Mouse (Mus musculus): Measurements from ENCODE around the gene Tsc22d1. TPM values are rescaled to one million over a fixed set of nuclear protein-coding genes. Genes with fewer than 3 reads are reported as not detected.
A peak's percentile ranks its signal among the peaks of the same experiment; 100 is the strongest.

Tsc22d1 gene
- total and polyA plus RNA-seq, 2 experiments from 2014 or later: 574 to 603 TPM

GRCm38 (mm10) chr14:76461182-76461775, 46.5 kb downstream of the Tsc22d1 start:
- Histone ChIP-seq H3K9me3 (ENCODE audit: low read length) (no peaks in the 10 kb centered on the region), H3K4me1 (ENCODE audit: insufficient read depth, low read length) (peaks cover 7% of the 10 kb centered on the region; the same call in 1 of the 2 replicates), H3K36me3 (ENCODE audit: insufficient read depth, low read length) (no peaks in the 10 kb centered on the region), H3K4me2 (ENCODE audit: low read depth, low read length, poor library complexity, severe bottlenecking) (no peak overlapping the region), H3K27me3 (ENCODE audit: insufficient read depth, low read length) (no peaks in the 10 kb centered on the region), H3K9ac (replicated peaks; ENCODE audit: low read length, poor library complexity, severe bottlenecking) (no peak overlapping the region), H3K4me3 (ENCODE audit: low read depth, low read length) (no peak overlapping the region), H3K27ac (ENCODE audit: low read depth, low read length) (no peak overlapping the region)
- WGBS: 63% methylated on average over 10 of the region's 10 CpGs
- no peak for DNase-seq (ENCODE audit: low spot score)
- no peak for ATAC-seq (ENCODE audit: low FRiP score)
- TF ChIP-seq CTCF (IDR thresholded peaks at IDR 0.05): no peak

- Histone ChIP-seq H3K27me3 (ENCODE audit: insufficient read depth, low read length) (no peaks in the 10 kb centered on the region), H3K9ac (replicated peaks; ENCODE audit: low read length, poor library complexity, severe bottlenecking) (no peak overlapping the region), H3K9me3 (ENCODE audit: low read length) (no peaks in the 10 kb centered on the region), H3K4me2 (ENCODE audit: low read depth, low read length, poor library complexity, severe bottlenecking) (no peak overlapping the region), H3K4me3 (ENCODE audit: low read depth, low read length) (no peak overlapping the region), H3K4me1 (ENCODE audit: insufficient read depth, low read length) (peaks cover 13% of the 10 kb centered on the region; the same call in 1 of the 2 replicates), H3K36me3 (ENCODE audit: insufficient read depth, low read length) (no peaks in the 10 kb centered on the region), H3K27ac (ENCODE audit: low read depth, low read length) (no peak overlapping the region)
- DNase-seq (ENCODE audit: low spot score): no peak
- ATAC-seq (ENCODE audit: low FRiP score): no peak
- no peak for TF ChIP-seq CTCF (IDR thresholded peaks at IDR 0.05)
- WGBS: 89% methylated on average over 4 of the region's 4 CpGs
Observed at GRCm38 (mm10) chr14:76463414-76464098, 48.8 kb downstream of the Tsc22d1 start.

GRCm38 (mm10) chr14:76464967-76465366, 50.2 kb downstream of the Tsc22d1 start:
- Histone ChIP-seq H3K4me3 (ENCODE audit: low read depth, low read length) (no peak overlapping the region), H3K27me3 (ENCODE audit: insufficient read depth, low read length) (no peaks in the 10 kb centered on the region), H3K9ac (replicated peaks; ENCODE audit: low read length, poor library complexity, severe bottlenecking) (peak overlapping the region; percentile 39; the same call in 1 of the 2 replicates), H3K27ac (ENCODE audit: low read depth, low read length) (no peak overlapping the region), H3K4me1 (ENCODE audit: insufficient read depth, low read length) (peaks cover 13% of the 10 kb centered on the region; the same call in 1 of the 2 replicates), H3K9me3 (ENCODE audit: low read length) (no peaks in the 10 kb centered on the region), H3K36me3 (ENCODE audit: insufficient read depth, low read length) (no peaks in the 10 kb centered on the region), H3K4me2 (ENCODE audit: low read depth, low read length, poor library complexity, severe bottlenecking) (no peak overlapping the region)
- WGBS: 62% methylated on average over 3 of the region's 3 CpGs
- DNase-seq (ENCODE audit: low spot score) (no peak), ATAC-seq (ENCODE audit: low FRiP score) (no peak)
- TF ChIP-seq CTCF (IDR thresholded peaks at IDR 0.05): no peak

GRCm38 (mm10) chr14:76466641-76467323, 52.0 kb downstream of the Tsc22d1 start:
- H3K4me2 ChIP-seq (ENCODE audit: low read depth, low read length, poor library complexity, severe bottlenecking): no peak overlapping the region

GRCm38 (mm10) chr14:76467932-76468331, 53.2 kb downstream of the Tsc22d1 start:
- H3K27ac ChIP-seq (ENCODE audit: low read depth, low read length): no peak overlapping the region
- H3K4me3 ChIP-seq (ENCODE audit: low read depth, low read length): no peak overlapping the region
- H3K36me3 ChIP-seq (ENCODE audit: insufficient read depth, low read length): no peaks in the 10 kb centered on the region
- no peaks in the 10 kb centered on the region for H3K27me3 ChIP-seq (ENCODE audit: insufficient read depth, low read length)
- no peak overlapping the region for H3K4me2 ChIP-seq (ENCODE audit: low read depth, low read length, poor library complexity, severe bottlenecking)
- no peak for TF ChIP-seq CTCF (IDR thresholded peaks at IDR 0.05)
- H3K9ac ChIP-seq (replicated peaks; ENCODE audit: low read length, poor library complexity, severe bottlenecking): no peak overlapping the region
- peaks cover 13% of the 10 kb centered on the region; the same call in 1 of the 2 replicates for H3K4me1 ChIP-seq (ENCODE audit: insufficient read depth, low read length)
- WGBS: 82% methylated on average over 11 of the region's 11 CpGs
- DNase-seq (ENCODE audit: low spot score) (no peak), ATAC-seq (ENCODE audit: low FRiP score) (no peak)
- no peaks in the 10 kb centered on the region for H3K9me3 ChIP-seq (ENCODE audit: low read length)

More at GRCm38 (mm10) chr14:76466641-76467323, 52.0 kb downstream of the Tsc22d1 start:
- Histone ChIP-seq H3K4me3 (ENCODE audit: low read depth, low read length) (no peak overlapping the region), H3K27me3 (ENCODE audit: insufficient read depth, low read length) (no peaks in the 10 kb centered on the region), H3K9ac (replicated peaks; ENCODE audit: low read length, poor library complexity, severe bottlenecking) (no peak overlapping the region), H3K4me1 (ENCODE audit: insufficient read depth, low read length) (peaks cover 13% of the 10 kb centered on the region; the same call in 1 of the 2 replicates), H3K36me3 (ENCODE audit: insufficient read depth, low read length) (no peaks in the 10 kb centered on the region), H3K27ac (ENCODE audit: low read depth, low read length) (no peak overlapping the region), H3K9me3 (ENCODE audit: low read length) (no peaks in the 10 kb centered on the region)
- ATAC-seq (ENCODE audit: low FRiP score) (peak; percentile 88), DNase-seq (ENCODE audit: low spot score) (peak; percentile 91)
- peak; percentile 79 for TF ChIP-seq CTCF (IDR thresholded peaks at IDR 0.05)
- 30% methylated on average over 18 of the region's 18 CpGs for WGBS

Measured in midbrain, postnatal 0 days (tissue).